Mouse (Mus musculus) testis, postnatal 14 days (tissue): ENCODE data around the gene Mki67.

Source experiments
- DNase-seq: peaks from one replicate; pipeline ENCODE4 v3.0.0; 2021; ENCODE audit warnings: low spot score

Gene Mki67

GRCm38 (mm10) chr7:135668852-135669739 lies 47.1 kb downstream of the Mki67 start:
- DNase-seq = peak; percentile 41

GRCm38 (mm10) chr7:135666314-135666713 lies 49.8 kb downstream of the Mki67 start:
- DNase-seq = no peak

- DNase-seq = no peak
Measured at GRCm38 (mm10) chr7:135664211-135664610, 52.0 kb downstream of the Mki67 start.

DNA sequence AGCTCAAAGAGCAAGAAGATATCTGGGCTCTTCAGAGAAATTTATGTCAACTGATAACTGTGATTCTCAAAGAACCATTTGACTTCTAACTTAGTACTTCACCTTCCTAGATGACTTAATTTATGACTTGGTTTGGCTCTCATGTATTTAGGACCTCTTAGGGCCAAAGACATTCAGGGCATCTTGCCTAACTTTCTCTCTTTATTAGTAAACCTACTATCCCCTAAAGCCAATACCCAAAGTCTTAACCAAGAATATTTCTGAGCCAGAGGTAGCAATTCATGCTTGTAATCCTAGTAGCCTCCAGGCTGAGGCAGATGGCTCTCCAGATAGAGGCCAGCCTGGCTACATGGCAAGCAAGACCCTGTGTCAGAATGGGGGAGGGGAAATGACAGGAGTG lies 55.8 kb downstream of the Mki67 start:
- DNase-seq = no peak

DNA sequence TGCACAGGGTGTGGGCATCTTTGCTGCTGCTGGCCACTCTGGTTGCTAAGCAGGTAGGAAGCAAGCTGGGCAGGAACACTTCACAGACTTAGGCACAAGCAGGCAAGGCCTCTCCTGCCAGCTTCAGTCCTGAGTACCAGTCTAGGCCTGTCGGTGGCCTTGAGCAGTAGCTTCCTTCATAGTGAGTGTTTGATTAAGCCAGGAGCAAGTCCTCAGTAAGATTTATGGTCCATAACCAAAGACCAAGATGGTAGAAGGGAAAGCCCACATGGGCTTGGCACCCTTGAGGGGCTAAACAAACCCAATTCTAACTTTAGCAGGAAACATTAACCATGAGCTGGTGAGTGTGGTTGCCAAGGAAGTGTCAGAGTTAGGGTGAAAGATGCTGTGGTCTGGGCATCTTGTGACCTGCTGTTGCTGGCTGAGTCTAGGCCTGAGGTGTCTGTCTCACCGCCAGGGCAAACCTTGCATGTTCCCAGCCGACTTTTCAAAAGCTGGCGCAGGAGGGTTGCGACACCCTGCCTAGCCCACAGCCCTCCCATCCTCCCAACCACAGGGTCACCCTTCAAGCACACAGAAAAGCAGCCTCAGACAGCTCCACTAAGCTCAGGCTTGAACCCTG lies 56.7 kb downstream of the Mki67 start:
- no peak for DNase-seq

DNA sequence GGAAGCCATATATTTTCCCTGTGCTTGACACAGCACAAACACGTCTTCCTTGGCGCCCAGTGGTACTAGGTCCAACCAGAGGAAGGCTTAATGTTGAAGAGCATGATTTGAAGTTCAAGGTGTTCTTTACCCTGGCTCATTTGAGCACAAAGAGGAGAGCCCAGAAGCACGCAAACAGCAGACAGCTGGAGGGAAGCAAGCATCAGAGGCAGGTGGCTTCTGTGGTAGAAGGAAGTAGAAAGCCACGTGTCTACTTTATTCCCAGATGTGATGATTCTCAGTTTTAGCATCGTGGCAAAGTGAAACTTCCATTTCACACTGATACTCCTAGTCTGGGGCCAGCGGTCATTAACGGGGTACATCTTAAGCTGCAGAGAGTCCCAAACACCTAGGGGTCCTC lies 58.0 kb downstream of the Mki67 start:
- DNase-seq = no peak

DNA sequence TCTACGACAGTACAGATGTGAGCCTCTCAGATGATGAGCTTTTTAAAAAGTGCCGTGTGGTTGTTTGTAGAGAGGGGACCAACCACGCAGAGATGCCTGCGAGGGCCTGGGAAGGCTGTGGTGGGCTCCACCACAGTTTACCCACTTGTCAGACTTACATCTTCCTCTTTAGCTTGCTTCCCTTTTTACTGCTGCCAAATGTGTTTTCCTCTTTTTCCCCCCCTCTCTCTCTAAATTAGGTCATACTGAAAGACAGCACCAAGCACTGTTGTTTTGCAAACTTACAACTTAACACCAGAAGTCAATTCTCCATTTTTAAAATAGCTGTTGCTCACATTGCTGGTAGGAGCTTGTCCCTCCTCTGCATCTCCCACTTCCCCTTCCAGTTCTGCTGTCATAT lies 61.0 kb downstream of the Mki67 start:
- no peak for DNase-seq

GRCm38 (mm10) chr7:135654288-135654687 lies 61.9 kb downstream of the Mki67 start:
- no peak for DNase-seq

GRCm38 (mm10) chr7:135653601-135654000 lies 62.6 kb downstream of the Mki67 start:
- no peak for DNase-seq

- DNase-seq = no peak
Measured at GRCm38 (mm10) chr7:135652781-135653180, 63.4 kb downstream of the Mki67 start.

DNA sequence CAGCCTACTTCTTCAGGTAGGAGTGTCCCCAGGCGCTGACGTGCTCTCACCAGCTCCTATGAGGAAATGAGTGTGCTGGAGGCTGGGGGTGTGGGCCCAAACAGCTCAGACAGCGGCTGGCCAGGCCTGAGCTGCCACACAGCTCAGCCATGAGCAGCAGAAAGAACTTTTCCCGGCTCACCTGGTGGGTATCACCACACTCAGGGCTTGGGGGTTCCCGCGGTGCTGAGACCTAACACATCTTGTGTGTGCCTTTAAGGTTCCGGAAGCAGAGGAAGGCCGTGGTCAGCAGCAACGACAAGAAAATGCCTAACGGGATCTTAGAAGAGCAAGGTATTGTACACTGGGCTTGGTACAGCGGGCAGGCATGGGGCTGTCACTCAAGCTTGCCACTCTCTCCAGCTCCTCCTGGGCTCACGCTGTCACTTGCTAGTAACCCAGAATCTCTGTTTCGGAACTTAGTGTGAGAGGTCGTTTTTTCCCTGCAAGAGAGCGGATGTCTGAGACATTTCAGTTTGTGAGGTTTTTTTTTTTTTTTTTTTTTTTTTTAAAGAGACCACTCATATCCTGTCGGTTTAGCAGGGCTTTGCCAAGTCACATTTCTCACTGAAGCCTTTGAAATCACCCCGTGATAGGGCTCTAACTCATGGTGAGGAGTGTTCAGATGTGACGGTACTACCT lies 64.2 kb downstream of the Mki67 start:
- no peak for DNase-seq

DNA sequence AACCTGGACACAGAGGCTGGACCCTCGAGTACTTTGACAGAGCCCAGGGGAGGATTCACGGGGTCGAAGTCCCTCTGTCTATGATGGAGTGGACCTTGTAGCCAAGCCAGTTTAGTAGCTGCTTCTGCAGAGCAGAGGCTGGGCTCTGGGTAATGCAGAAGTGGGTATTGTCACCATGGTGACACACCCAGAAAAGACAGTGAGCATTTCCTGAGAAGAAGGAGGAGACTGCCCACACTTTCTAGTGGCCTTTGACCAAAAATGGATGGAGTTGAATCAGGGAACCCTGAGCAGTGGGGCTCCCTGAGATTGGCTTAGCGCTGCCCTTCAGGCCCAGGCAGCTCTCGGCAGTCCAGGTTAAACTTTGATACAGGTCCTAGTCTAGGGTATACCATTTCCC lies 66.1 kb downstream of the Mki67 start:
- DNase-seq = no peak

DNA sequence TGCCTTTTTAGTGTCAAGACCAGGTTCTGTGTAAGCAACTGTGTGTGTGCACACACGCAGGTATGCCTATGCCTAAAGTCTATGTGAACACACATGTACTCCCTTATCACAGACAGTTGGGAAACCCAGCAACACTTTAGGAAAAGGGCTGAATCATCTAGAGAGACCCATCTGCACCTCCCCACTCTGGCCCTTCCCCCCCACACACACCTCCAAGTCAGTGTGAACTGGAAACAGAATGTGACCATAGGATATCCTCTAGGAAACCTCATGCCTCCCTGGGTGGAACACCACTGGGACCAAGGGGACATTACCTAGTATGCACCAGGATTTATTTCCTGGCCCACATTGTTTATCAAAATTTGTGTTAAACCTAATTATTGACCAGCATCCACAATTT lies 66.9 kb downstream of the Mki67 start:
- DNase-seq = no peak

DNA sequence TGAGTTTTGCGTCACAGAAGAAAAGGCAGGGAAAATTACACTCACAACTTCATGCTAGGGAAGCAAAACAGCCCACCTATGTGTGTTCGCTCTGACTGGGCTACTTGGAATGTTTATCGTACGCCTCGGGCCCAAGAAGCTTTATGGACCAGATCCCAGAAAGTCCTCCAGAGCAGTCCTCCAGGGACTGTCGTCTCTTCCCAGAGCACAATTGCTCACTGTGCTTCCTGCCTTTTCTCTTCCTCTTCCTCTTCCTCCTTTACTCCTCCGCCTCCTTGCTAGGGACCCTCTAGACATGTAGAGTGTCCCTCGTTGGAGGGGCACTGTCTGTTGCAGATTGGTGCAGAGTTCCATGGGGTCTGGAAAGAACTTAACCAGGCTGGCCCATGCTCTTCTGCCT lies 67.3 kb downstream of the Mki67 start:
- DNase-seq = no peak

GRCm38 (mm10) chr7:135646976-135647375 lies 69.2 kb downstream of the Mki67 start:
- DNase-seq = no peak

- no peak for DNase-seq
Measured at GRCm38 (mm10) chr7:135644452-135644851, 71.7 kb downstream of the Mki67 start.

DNA sequence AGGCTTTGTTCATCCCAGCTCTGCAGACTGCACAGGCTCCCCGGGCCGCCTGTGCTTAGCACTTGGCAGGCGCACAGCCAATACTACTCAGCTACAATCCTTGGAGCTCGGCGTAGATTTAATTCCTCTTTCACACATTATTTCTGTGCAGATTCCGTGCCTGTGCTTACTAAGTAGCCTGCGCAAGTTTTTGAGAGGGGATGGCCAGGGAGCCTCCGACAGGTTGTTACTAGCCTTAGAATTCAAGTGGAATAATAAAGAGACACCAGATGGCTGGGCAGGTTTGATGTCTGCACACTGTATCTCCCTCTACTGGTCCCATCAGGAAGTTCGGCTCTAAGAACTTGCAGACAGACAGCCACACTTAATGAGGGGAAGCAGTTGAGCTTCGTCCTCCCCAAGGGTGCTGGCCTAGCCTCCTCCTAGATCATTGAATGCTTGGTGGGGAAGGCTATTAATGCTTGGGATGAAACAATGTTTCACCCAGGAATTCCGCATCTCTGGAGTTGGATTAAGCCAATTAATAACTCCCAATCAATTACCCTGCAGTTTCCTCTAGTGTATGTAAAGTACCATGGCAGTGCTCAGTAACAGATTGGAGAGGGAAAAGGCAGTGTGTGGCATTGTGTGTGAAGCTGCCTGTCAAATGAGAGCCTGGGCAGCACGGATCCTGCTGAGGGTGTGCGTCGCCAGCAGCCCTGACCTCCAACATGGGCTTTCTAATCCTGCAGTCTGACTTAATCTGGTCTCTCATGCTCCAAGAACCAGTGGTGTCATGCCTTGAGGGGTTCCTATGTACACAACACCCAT lies 74.3 kb downstream of the Mki67 start:
- no peak for DNase-seq
